Mouse (Mus musculus) T-helper 2 cell (primary cell): ENCODE data around the gene Mrps21.

ENCODE experiments used
- in situ Hi-C: fragments of 300-600 bp; cut with MboI, MseI; formaldehyde crosslinking; loops from one replicate; pipeline ENCODE4 v1.15.1; 2025; ENCODE audit warnings: high pct_unique_total_duplicates

The Mrps21 gene

GRCm38 (mm10) chr3:95856115-95856514 is 15.2 kb downstream of the Mrps21 start:
- in situ Hi-C loops = no loop called here

DNA sequence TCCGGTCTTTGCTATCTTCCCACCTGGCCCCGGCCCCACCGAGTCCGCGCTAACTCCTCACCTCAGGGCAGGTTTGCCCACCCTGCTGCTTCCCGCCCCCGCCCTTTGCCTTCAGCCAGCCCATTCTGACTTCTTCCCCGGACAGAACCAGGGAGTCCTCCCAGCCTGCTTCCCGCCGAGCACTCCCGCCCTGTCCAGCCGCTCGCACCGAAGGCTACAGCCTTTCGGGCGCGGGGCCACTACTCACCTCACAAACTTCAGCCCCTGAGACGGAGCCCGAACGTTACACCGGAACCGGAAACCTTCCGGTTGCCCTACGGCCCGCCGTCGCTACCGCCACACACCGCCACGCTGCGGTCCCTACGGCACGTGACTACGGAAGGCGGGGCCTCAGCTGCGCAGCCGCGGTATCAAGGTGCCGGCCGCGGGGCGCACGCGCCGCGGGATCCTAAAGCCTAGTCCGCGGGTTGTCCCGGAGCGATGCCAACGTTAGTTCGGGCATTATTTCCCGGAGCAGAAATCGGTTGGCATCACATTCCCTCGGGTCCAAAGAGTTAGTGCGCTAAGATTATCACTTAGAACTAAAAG is 15.7 kb downstream of the Mrps21 start, which contains the start of gene Prpf3:
Prpf3 (minus strand) TSS at position 384 of the 588 bp plus-strand sequence.
- in situ Hi-C loops = no loop called here

DNA sequence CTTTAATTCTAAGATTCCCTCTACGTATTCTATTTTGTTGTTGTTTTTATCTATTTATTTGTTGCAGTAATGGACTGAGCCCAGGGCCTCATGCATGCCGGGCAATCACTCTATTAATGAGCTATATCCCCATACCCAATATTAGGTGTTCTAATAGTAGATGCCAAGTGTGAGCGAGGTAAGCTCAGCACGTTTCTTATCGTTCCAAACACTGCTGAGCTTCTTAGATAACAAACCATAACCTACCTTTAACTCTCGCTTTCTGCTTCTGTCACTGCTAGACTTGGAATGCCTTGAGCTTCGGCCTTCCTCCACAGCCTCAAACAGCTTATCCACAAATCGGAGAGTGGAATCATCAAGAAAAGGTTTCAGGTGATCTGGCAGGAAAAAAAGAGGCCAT is 20.0 kb downstream of the Mrps21 start:
- in situ Hi-C loops = no loop called here

DNA sequence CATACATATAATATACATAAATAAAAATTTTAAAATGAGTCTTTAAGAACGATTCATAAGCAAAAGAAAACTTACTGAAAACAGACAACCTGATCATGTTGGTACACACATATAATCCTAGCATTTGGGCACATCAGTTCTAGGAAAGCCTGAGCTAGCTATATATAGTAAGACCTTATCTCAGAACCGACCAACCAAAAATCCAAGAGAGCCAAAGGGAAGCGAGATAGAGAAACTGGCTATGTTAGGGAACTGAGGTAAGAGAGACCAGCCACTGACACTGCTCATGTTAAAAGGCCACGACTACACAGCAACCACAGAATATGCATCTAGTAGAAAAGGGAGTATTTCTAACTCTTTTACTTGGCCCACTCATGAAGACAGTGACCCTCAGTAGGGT is 20.7 kb downstream of the Mrps21 start:
- in situ Hi-C loops = no loop called here

- in situ Hi-C loops = loop anchor here (5.0 kb wide), 1 partner anchor 500 kb away; no protein-coding TSS in a partner anchor
Observed at GRCm38 (mm10) chr3:95842503-95843214, 28.7 kb downstream of the Mrps21 start.

- in situ Hi-C loops = no loop called here
Observed at GRCm38 (mm10) chr3:95839250-95839649, 32.1 kb downstream of the Mrps21 start.

GRCm38 (mm10) chr3:95829053-95829452 is 42.3 kb downstream of the Mrps21 start:
- in situ Hi-C loops = no loop called here

- in situ Hi-C loops = no loop called here
Observed at GRCm38 (mm10) chr3:95826275-95826674, 45.0 kb downstream of the Mrps21 start.

GRCm38 (mm10) chr3:95820046-95821010 is 51.0 kb downstream of the Mrps21 start:
- in situ Hi-C loops = no loop called here

DNA sequence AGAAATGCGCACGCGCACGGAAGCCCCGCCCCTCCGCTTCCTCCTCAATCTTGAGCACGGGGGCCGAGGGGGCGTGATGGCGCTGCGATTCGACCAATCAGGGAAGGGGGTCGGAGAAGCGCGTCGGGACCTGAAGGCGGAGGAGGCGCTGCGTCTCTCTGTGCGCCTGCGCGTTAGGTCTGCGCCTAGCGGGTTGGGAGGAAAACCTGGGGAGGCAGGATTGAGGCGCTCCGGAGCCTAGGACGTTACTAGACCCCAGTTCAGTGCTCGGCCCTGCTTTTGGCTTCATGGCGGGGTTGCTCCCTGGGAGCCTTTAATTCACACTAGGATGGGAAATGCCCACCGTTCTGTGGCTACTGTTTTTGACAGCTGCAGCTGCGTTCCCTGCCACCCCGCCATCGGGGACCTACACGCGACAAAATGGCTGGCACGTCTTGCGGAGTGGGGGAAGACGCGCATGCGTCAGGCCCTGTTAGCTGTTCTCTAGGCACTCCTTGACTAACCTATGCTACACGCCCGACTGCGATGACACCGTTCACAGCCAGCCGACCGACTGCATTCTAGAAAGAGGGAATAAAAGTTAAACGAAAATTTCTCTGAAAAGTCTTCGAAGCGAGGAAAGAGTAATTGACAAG is 51.9 kb downstream of the Mrps21 start:
- in situ Hi-C loops = loop anchor here (10.0 kb wide), 1 partner anchor 685 kb away; the partner anchor contains the start of genes Lysmd1 and Scnm1

DNA sequence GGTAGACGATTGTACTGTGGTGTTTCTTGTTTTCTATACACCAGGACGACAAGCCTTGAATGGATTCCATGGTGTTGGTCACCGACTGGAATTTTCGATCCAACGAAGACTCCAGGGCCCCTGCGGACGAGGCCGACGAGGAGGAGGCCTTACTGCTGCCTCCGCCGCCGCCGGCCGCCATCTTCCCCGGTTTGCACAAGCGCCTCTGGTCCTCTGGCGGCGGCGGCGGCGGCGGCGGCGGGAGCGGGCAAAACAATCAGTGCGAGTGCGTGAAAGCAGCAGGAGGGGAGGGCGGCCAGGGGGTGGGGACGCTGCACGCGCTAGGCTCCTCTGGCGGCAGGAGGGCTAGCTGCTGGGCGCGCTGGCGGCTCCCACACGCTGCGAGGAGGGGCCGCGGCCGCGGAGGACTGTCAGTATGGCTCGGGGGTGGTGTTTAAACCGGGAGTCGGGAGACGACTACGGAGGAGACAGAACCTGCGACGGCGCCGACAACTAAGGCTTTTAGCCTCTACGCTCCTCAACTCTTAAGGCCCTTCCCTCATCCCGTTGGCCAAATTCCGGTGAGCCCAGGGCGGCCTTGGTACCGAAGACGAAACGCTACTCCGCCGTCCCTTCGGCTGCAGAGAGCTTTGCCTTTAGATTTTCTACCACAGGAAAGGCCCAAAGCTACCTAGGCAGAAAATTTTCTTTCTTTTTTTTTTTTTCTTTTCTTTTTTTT is 52.6 kb downstream of the Mrps21 start, which contains the start of gene Rprd2:
Rprd2 (minus strand) TSS at position 293 of the 718 bp plus-strand sequence.
- in situ Hi-C loops = loop anchor here (10.0 kb wide), 1 partner anchor 684 kb away; the partner anchor contains the start of genes Lysmd1 and Scnm1

- in situ Hi-C loops = loop anchor here (10.0 kb wide), 1 partner anchor 683 kb away; the partner anchor contains the start of genes Lysmd1 and Scnm1
Observed at GRCm38 (mm10) chr3:95818026-95818511, 53.2 kb downstream of the Mrps21 start.

DNA sequence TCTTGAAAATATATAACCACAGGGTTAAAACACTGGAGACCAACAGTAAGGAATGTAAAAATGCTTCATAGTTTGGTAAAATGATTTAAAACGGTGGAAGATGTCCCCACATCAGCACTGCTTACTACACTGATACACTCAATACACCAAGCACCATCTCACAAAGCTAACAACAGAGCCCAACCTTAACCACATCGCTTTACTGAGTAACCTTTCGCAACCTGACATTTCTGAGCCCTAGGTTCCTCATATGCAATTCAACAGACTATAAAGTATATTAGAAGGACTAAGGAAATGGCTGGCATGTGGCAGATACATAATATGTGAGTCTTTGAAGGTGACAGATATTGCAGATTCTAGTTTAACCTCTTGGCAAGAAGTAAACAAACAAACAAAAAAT is 54.6 kb downstream of the Mrps21 start:
- in situ Hi-C loops = loop anchor here (10.0 kb wide), 1 partner anchor 682 kb away; the partner anchor contains the start of genes Lysmd1 and Scnm1
